Mouse (Mus musculus) embryo, embryonic 10.5 days (tissue): ENCODE results near the gene Eif4g2.

ENCODE experiments used
- DNase-seq: peaks from one replicate; pipeline ENCODE4 v3.0.0-alpha.2; 2015; ENCODE audit warnings: low spot score

Eif4g2 gene

GRCm38 (mm10) chr7:111082822-111083732 lies at the start of gene Eif4g2:
Gene Eif4g2, minus strand, starts transcription at chr7:111083030.
- DNase-seq, result peak; percentile 98

- DNase-seq, result no peak
These were observed 49.8 kb upstream of the Eif4g2 start for GRCm38 (mm10) chr7:111132596-111132995.

- DNase-seq, result no peak
These were observed 44.0 kb upstream of the Eif4g2 start for GRCm38 (mm10) chr7:111126636-111127395.

GRCm38 (mm10) chr7:111123761-111124546 lies 41.1 kb upstream of the Eif4g2 start:
- no peak for DNase-seq

GRCm38 (mm10) chr7:111122531-111123130 lies 39.8 kb upstream of the Eif4g2 start:
- DNase-seq, result peak; percentile 98

- peak; percentile 81 for DNase-seq
These were observed 39.3 kb upstream of the Eif4g2 start for GRCm38 (mm10) chr7:111122084-111122530.

- DNase-seq, result peak; percentile 51
These were observed 38.7 kb upstream of the Eif4g2 start for GRCm38 (mm10) chr7:111121522-111121921.

- DNase-seq, result no peak
These were observed 26.7 kb upstream of the Eif4g2 start for GRCm38 (mm10) chr7:111109561-111109960.

GRCm38 (mm10) chr7:111109161-111109560 lies 26.3 kb upstream of the Eif4g2 start:
- no peak for DNase-seq

- DNase-seq, result no peak
These were observed 15.4 kb upstream of the Eif4g2 start for GRCm38 (mm10) chr7:111098196-111098595.

GRCm38 (mm10) chr7:111095169-111095568 lies 12.3 kb upstream of the Eif4g2 start:
- DNase-seq, result no peak

GRCm38 (mm10) chr7:111085153-111085552 lies 2.3 kb upstream of the Eif4g2 start:
- DNase-seq, result no peak

- no peak for DNase-seq
These were observed 1.6 kb upstream of the Eif4g2 start for GRCm38 (mm10) chr7:111084443-111084842.

GRCm38 (mm10) chr7:111083733-111084120 lies 897 bp upstream of the Eif4g2 start:
- DNase-seq, result peak; percentile 57

GRCm38 (mm10) chr7:111082043-111082821 lies 598 bp downstream of the Eif4g2 start:
- peak; percentile 92 for DNase-seq

- no peak for DNase-seq
These were observed 2.0 kb downstream of the Eif4g2 start for GRCm38 (mm10) chr7:111080876-111081275.

GRCm38 (mm10) chr7:111080026-111080425 lies 2.8 kb downstream of the Eif4g2 start:
- DNase-seq, result no peak

GRCm38 (mm10) chr7:111078271-111078670 lies 4.6 kb downstream of the Eif4g2 start:
- DNase-seq, result no peak

GRCm38 (mm10) chr7:111075288-111075687 lies 7.5 kb downstream of the Eif4g2 start:
- no peak for DNase-seq

- no peak for DNase-seq
These were observed 10.4 kb downstream of the Eif4g2 start for GRCm38 (mm10) chr7:111072410-111072809.

GRCm38 (mm10) chr7:111070167-111070496 lies 12.7 kb downstream of the Eif4g2 start:
- no peak for DNase-seq
